Comparison of ENCODE assay signal across 14 mouse cellular contexts in genomic region chr4:130910666-130911065, GRCm38 (mm10). TPM values are rescaled to one million over a fixed set of nuclear protein-coding genes. Genes with fewer than 3 reads are reported as not detected.
A peak's percentile ranks its signal among the peaks of the same experiment; 100 is the strongest.
DNase-seq lines count a peak whose midpoint lies in the region; ATAC-seq and TF ChIP-seq lines count a peak whose summit lies in the region.
"Had no signal": no experiment of that assay in that cellular context is flagged by ENCODE, and none has a peak within 500 bp of the region (broad histone marks: within the 10 kb centered on the region; RNA-seq: fewer than 3 reads in every experiment).

No protein-coding gene starts in this region.

- TF ChIP-seq POLR2A in MEL (IDR thresholded peaks at IDR 0.05; ENCODE audit: control insufficient read depth in 1 of 2, insufficient read depth in 1 of 2, low read depth in 1 of 2, low read length in 2 of 2, poor library complexity in 1 of 2), result peak in 1 of 2 experiments; percentile 42; a peak in 1 of 4 replicates

- peak; percentile 53; the same call in 1 of the 2 replicates for ATAC-seq in heart, embryonic 12.5 days (ENCODE audit: insufficient number of reproducible peaks, low FRiP score)
- peak; percentile 62 for ATAC-seq in liver, embryonic 11.5 days (replicated peaks; ENCODE audit: low FRiP score)

- no peak overlapping the region for H3K27ac ChIP-seq in heart, embryonic 12.5 days (ENCODE audit: poor library complexity, severe bottlenecking)
- H3K27ac ChIP-seq in MEL (ENCODE audit: control insufficient read depth, low read depth, low read length), result peak overlapping the region; percentile 79
- H3K27ac ChIP-seq in liver, embryonic 11.5 days (ENCODE audit: low read depth, low read length), result peak overlapping the region; percentile 2; the same call in 1 of the 2 replicates
- no peak overlapping the region for H3K27ac ChIP-seq in limb, embryonic 10.5 days
- H3K27ac ChIP-seq: gastrocnemius, adult 2 months; neural tube, embryonic 13.5 days had no signal

- H3K9me3 ChIP-seq in heart, embryonic 12.5 days (replicated peaks), result no peaks in the 10 kb centered on the region
- H3K9me3 ChIP-seq in MEL (replicated peaks; ENCODE audit: insufficient read depth, low read length), result no peaks in the 10 kb centered on the region
- no peaks in the 10 kb centered on the region for H3K9me3 ChIP-seq in liver, embryonic 11.5 days (ENCODE audit: control insufficient read depth, low read length)
- no peaks in the 10 kb centered on the region for H3K9me3 ChIP-seq in limb, embryonic 10.5 days (replicated peaks)
- H3K9me3 ChIP-seq: neural tube, embryonic 13.5 days had no signal

- H3K36me3 ChIP-seq in heart, embryonic 12.5 days, result no peaks in the 10 kb centered on the region
- peaks cover 0 to 43% of the 10 kb centered on the region in 2 experiments; a peak in 2 of 4 replicates for H3K36me3 ChIP-seq in MEL (ENCODE audit: control insufficient read depth in 1 of 2, insufficient read depth in 2 of 2, low read length in 2 of 2)
- no peaks in the 10 kb centered on the region for H3K36me3 ChIP-seq in liver, embryonic 11.5 days (ENCODE audit: control insufficient read depth, insufficient read depth, low read length)
- no peaks in the 10 kb centered on the region for H3K36me3 ChIP-seq in limb, embryonic 10.5 days
- H3K36me3 ChIP-seq: neural tube, embryonic 13.5 days had no signal

- TF ChIP-seq RAD21 in MEL (IDR thresholded peaks at IDR 0.05; ENCODE audit: low read depth, low read length), result no peak

- H3K4me1 ChIP-seq in heart, embryonic 12.5 days (replicated peaks), result peaks cover 42% of the 10 kb centered on the region
- H3K4me1 ChIP-seq in MEL (ENCODE audit: control insufficient read depth in 1 of 2, insufficient read depth in 2 of 2, low read length in 2 of 2), result peaks cover 14 to 51% of the 10 kb centered on the region in 2 experiments
- peaks cover 45% of the 10 kb centered on the region for H3K4me1 ChIP-seq in liver, embryonic 11.5 days (replicated peaks; ENCODE audit: control insufficient read depth, insufficient read depth, low read length)
- peaks cover 65% of the 10 kb centered on the region for H3K4me1 ChIP-seq in limb, embryonic 10.5 days

- H3K79me2 ChIP-seq in MEL (ENCODE audit: control insufficient read depth, insufficient read depth, low read length, poor library complexity), result peaks cover 25% of the 10 kb centered on the region

- TF ChIP-seq CTCF in MEL (IDR thresholded peaks at IDR 0.05 in 2 of 3, conservative IDR thresholded peaks at IDR 0.05 in 1 of 3; ENCODE audit: control insufficient read depth in 1 of 3, insufficient read depth in 1 of 3, low read depth in 2 of 3, low read length in 3 of 3, poor library complexity in 1 of 3, severe bottlenecking in 1 of 3), result no peak

- no peak for DNase-seq in heart, adult 18-20 months
- peak; percentile 93 for DNase-seq in MEL (ENCODE audit: low read depth, low spot score)
- DNase-seq in liver, embryonic 11.5 days (ENCODE audit: low spot score), result peak; percentile 65
- peak; percentile 85 for DNase-seq in thymus, postnatal 0 days (ENCODE audit: low spot score)
- DNase-seq in limb, embryonic 10.5 days (ENCODE audit: low spot score), result no peak
- no peak for DNase-seq in left cerebral cortex, adult 11 months (ENCODE audit: low spot score)
- no peak for DNase-seq in right cerebral cortex, adult 2 months (ENCODE audit: low spot score in 2 of 2)
- DNase-seq: adrenal gland, postnatal 10 days; cerebellum, adult 2 months; gastrocnemius, adult 2 months; kidney, postnatal 36 days had no signal

- peak in 1 of 2 experiments; percentile 53; a peak in 2 of 4 replicates for TF ChIP-seq EP300 in MEL (IDR thresholded peaks at IDR 0.05; ENCODE audit: low read depth in 1 of 2, low read length in 2 of 2)

- H3K4me3 ChIP-seq in heart, embryonic 12.5 days, result no peak overlapping the region
- peak overlapping the region; percentile 2 to 50; a peak in 2 of 4 replicates for H3K4me3 ChIP-seq in MEL (ENCODE audit: control insufficient read depth in 1 of 2, insufficient read depth in 1 of 2, low read depth in 2 of 2, low read length in 2 of 2)
- no peak overlapping the region for H3K4me3 ChIP-seq in liver, embryonic 11.5 days (ENCODE audit: low read depth, low read length)
- H3K4me3 ChIP-seq in limb, embryonic 10.5 days, result no peak overlapping the region
- H3K4me3 ChIP-seq: gastrocnemius, adult 2 months; neural tube, embryonic 13.5 days had no signal

- no peak overlapping the region for H3K9ac ChIP-seq in heart, embryonic 12.5 days
- peak overlapping the region; percentile 36 for H3K9ac ChIP-seq in MEL (ENCODE audit: control insufficient read depth, low read depth, low read length, poor library complexity, severe bottlenecking)
- H3K9ac ChIP-seq in liver, embryonic 11.5 days (ENCODE audit: low read depth, low read length), result no peak overlapping the region
- H3K9ac ChIP-seq: neural tube, embryonic 13.5 days had no signal

- H3K27me3 ChIP-seq in heart, embryonic 12.5 days (replicated peaks), result no peaks in the 10 kb centered on the region
- H3K27me3 ChIP-seq in MEL (ENCODE audit: control insufficient read depth in 1 of 2, insufficient read depth in 2 of 2, low read length in 2 of 2), result no peaks in the 10 kb centered on the region
- H3K27me3 ChIP-seq in liver, embryonic 11.5 days (replicated peaks; ENCODE audit: control insufficient read depth, insufficient read depth, low read length), result no peaks in the 10 kb centered on the region
- H3K27me3 ChIP-seq in limb, embryonic 10.5 days (ENCODE audit: low read depth, poor library complexity, severe bottlenecking), result no peaks in the 10 kb centered on the region
- H3K27me3 ChIP-seq: neural tube, embryonic 13.5 days had no signal

- WGBS in heart, embryonic 12.5 days, result 19% methylated on average over 7 of the region's 7 CpGs
- WGBS in liver, embryonic 11.5 days, result 19% methylated on average over 7 of the region's 7 CpGs
- 46% methylated on average over 7 of the region's 7 CpGs for WGBS in limb, embryonic 10.5 days

- no peak overlapping the region for H3K4me2 ChIP-seq in heart, embryonic 12.5 days
- peak overlapping the region; percentile 14 for H3K4me2 ChIP-seq in liver, embryonic 11.5 days
- H3K4me2 ChIP-seq: neural tube, embryonic 13.5 days had no signal

TF ChIP-seq in MEL, 35 proteins besides CTCF, POLR2A, EP300 and RAD21 (continues in another document):
- TF ChIP-seq POLR2AphosphoS5 (IDR thresholded peaks at IDR 0.05; ENCODE audit: borderline replicate concordance, low read depth, low read length) (no peak), USF2 (IDR thresholded peaks at IDR 0.05; ENCODE audit: borderline replicate concordance in 1 of 2, insufficient read depth in 1 of 2, low read depth in 1 of 2, low read length in 2 of 2) (no peak), TCF12 (IDR thresholded peaks at IDR 0.05; ENCODE audit: low read depth, low read length) (peak; percentile 54; the same call in 1 of the 2 replicates), POLR2AphosphoS2 (IDR thresholded peaks at IDR 0.05; ENCODE audit: low read length) (no peak), MXI1 (IDR thresholded peaks at IDR 0.05; ENCODE audit: low read depth, low read length) (no peak), RCOR1 (IDR thresholded peaks at IDR 0.05; ENCODE audit: low read depth, low read length) (peak; percentile 68), HCFC1 (IDR thresholded peaks at IDR 0.05; ENCODE audit: low read depth, low read length) (peak; percentile 63; the same call in 1 of the 2 replicates), ZKSCAN1 (IDR thresholded peaks at IDR 0.05; ENCODE audit: low read depth, low read length) (no peak), USF1 (IDR thresholded peaks at IDR 0.05; ENCODE audit: low read depth, low read length) (no peak), NELFE (IDR thresholded peaks at IDR 0.05; ENCODE audit: low read depth, low read length) (peak; percentile 27; the same call in 1 of the 2 replicates), GABPA (IDR thresholded peaks at IDR 0.05; ENCODE audit: low read depth, low read length) (no peak), ZC3H11A (IDR thresholded peaks at IDR 0.05; ENCODE audit: low read depth, low read length) (no peak), CHD2 (IDR thresholded peaks at IDR 0.05; ENCODE audit: low read length) (no peak), MYB (IDR thresholded peaks at IDR 0.05; ENCODE audit: low read depth, low read length) (no peak), MAFK (IDR thresholded peaks at IDR 0.05; ENCODE audit: borderline replicate concordance, low read depth, low read length) (no peak), SIN3A (IDR thresholded peaks at IDR 0.05; ENCODE audit: low read length) (peak; percentile 72), UBTF (IDR thresholded peaks at IDR 0.05; ENCODE audit: borderline replicate concordance, insufficient read depth, low read depth, low read length) (no peak), TAL1 (IDR thresholded peaks at IDR 0.05; ENCODE audit: low read length) (peak; percentile 52; the same call in 1 of the 2 replicates), ELF1 (IDR thresholded peaks at IDR 0.05; ENCODE audit: low read depth, low read length) (peak; percentile 37; the same call in 1 of the 2 replicates), ZMIZ1 (IDR thresholded peaks at IDR 0.05; ENCODE audit: low read depth, low read length) (no peak), GATA1 (IDR thresholded peaks at IDR 0.05; ENCODE audit: low read depth, low read length) (no peak), MYC (IDR thresholded peaks at IDR 0.05; ENCODE audit: low read depth, low read length) (no peak)

RNA-seq across cellular contexts. Expression of gene Laptm5, which starts 2.3 kb away (rescaled TPM):
- 13.7 and 16.0 TPM in 2 replicates for polyA plus RNA-seq in heart, embryonic 12.5 days (2016; fragmentation: Nextera tagmentation; extraction: Ambion mirVana)
- total RNA-seq in heart, adult 18-20 months (2021), result 10 to 100 TPM; 16.5 to 30.3 TPM
- 101 and 116 TPM in 2 replicates for total RNA-seq in MEL (2012; rRNA removed)
- polyA plus RNA-seq in MEL (2012; ENCODE audit: insufficient read depth in 1 of 2, insufficient read length in 2 of 2, low read depth in 1 of 2, low replicate concordance in 2 of 2, missing spikeins in 1 of 2), result 100 to 1,000 TPM; 234 to 696 TPM
- 87.2 and 93.3 TPM in 2 replicates for polyA plus RNA-seq in liver, embryonic 11.5 days (2014; fragmentation: Nextera tagmentation; extraction: Ambion mirVana)
- polyA plus RNA-seq in thymus, postnatal 0 days (2015; fragmentation: Nextera tagmentation; extraction: Ambion mirVana), result 668 and 754 TPM in 2 replicates
- 10.5 and 15.4 TPM in 2 replicates for polyA plus RNA-seq in limb, embryonic 10.5 days (2016; fragmentation: Nextera tagmentation; extraction: Ambion mirVana)

RNA-seq across cellular contexts. Expression of gene Matn1, which starts 33.5 kb away (rescaled TPM):
- 0.08 TPM in 1 of 2 replicates, not detected in the other for polyA plus RNA-seq in heart, embryonic 12.5 days (2016; fragmentation: Nextera tagmentation; extraction: Ambion mirVana)
- total RNA-seq in heart, adult 18-20 months (2021), result not detected
- not detected in 2 replicates for total RNA-seq in MEL (2012; rRNA removed)
- not detected for polyA plus RNA-seq in MEL (2012; ENCODE audit: insufficient read depth in 1 of 2, insufficient read length in 2 of 2, low read depth in 1 of 2, low replicate concordance in 2 of 2, missing spikeins in 1 of 2)
- polyA plus RNA-seq in liver, embryonic 11.5 days (2014; fragmentation: Nextera tagmentation; extraction: Ambion mirVana), result 0.29 and 0.32 TPM in 2 replicates
- 0.44 and 0.48 TPM in 2 replicates for polyA plus RNA-seq in thymus, postnatal 0 days (2015; fragmentation: Nextera tagmentation; extraction: Ambion mirVana)
- polyA plus RNA-seq in limb, embryonic 10.5 days (2016; fragmentation: Nextera tagmentation; extraction: Ambion mirVana), result 0.23 TPM in 1 of 2 replicates, not detected in the other
- total RNA-seq: adrenal gland, postnatal 10 days; gastrocnemius, adult 2 months had no signal
- polyA plus RNA-seq: hindbrain, embryonic 11.5 days had no signal

Comparison
In these comparisons a context has a peak if more than half of its experiments do, and no peak if none do; other contexts are left out.
1. H3K27ac ChIP-seq: peak in MEL (single experiment) and liver, embryonic 11.5 days (single experiment); none in heart, embryonic 12.5 days (single experiment) and limb, embryonic 10.5 days (single experiment).
2. H3K4me3 ChIP-seq: peak in MEL (2 of 2); none in heart, embryonic 12.5 days (single experiment), liver, embryonic 11.5 days (single experiment) and limb, embryonic 10.5 days (single experiment).
3. DNase-seq: peak in MEL (single experiment), liver, embryonic 11.5 days (single experiment) and thymus, postnatal 0 days (single experiment); none in heart, adult 18-20 months (0 of 2), limb, embryonic 10.5 days (single experiment), left cerebral cortex, adult 11 months (single experiment) and right cerebral cortex, adult 2 months (0 of 2).